Mouse (Mus musculus): ENCODE data around the gene Gm26992. TPM values are rescaled to one million over a fixed set of nuclear protein-coding genes. Genes with fewer than 3 reads are reported as not detected.

Gene Gm26992
- total RNA-seq, 2 experiments from 2014 or later = not detected

Other genes starting within 250 kb of the Gm26992 start
- gene Nap1l2, start 235.4 kb upstream of the Gm26992 start, total RNA-seq (2021) = 10 to 100 TPM; 89.7 to 97.3 TPM
- not detected for gene Cdx4, start 100.6 kb upstream of the Gm26992 start, total RNA-seq (2021)
- 10 to 100 TPM; 18.6 to 19.0 TPM for gene Chic1, start 65.5 kb upstream of the Gm26992 start, total RNA-seq (2021)
- not detected for gene Tsx, start 7.5 kb upstream of the Gm26992 start, total RNA-seq (2021)
- gene Zcchc13, start 208.6 kb downstream of the Gm26992 start, total RNA-seq (2021) = not detected